Mouse (Mus musculus): Measurements from ENCODE around the gene Fbln5.

Fbln5 gene

GRCm38 (mm10) chr12:101818608-101819370 lies at the start of gene Fbln5:
Gene Fbln5, minus strand, starts transcription at chr12:101819055.
- peak; percentile 26 for DNase-seq

- no peak for DNase-seq
Measured at GRCm38 (mm10) chr12:101862286-101862964, 43.6 kb upstream of the Fbln5 start.

GRCm38 (mm10) chr12:101860256-101860655 lies 41.4 kb upstream of the Fbln5 start:
- no peak for DNase-seq

GRCm38 (mm10) chr12:101858011-101858410 lies 39.2 kb upstream of the Fbln5 start:
- DNase-seq, result no peak

- no peak for DNase-seq
Measured at GRCm38 (mm10) chr12:101854336-101854735, 35.5 kb upstream of the Fbln5 start.

- DNase-seq, result no peak
Measured at GRCm38 (mm10) chr12:101851846-101852564, 33.1 kb upstream of the Fbln5 start.

- DNase-seq, result no peak
Measured at GRCm38 (mm10) chr12:101851314-101851713, 32.5 kb upstream of the Fbln5 start.

- DNase-seq, result no peak
Measured at GRCm38 (mm10) chr12:101836546-101837274, 17.9 kb upstream of the Fbln5 start.

- DNase-seq, result no peak
Measured at GRCm38 (mm10) chr12:101834715-101835114, 15.9 kb upstream of the Fbln5 start.

- DNase-seq, result no peak
Measured at GRCm38 (mm10) chr12:101833776-101834175, 14.9 kb upstream of the Fbln5 start.

GRCm38 (mm10) chr12:101833115-101833506 lies 14.3 kb upstream of the Fbln5 start:
- DNase-seq, result no peak

GRCm38 (mm10) chr12:101832179-101833114 lies 13.6 kb upstream of the Fbln5 start:
- no peak for DNase-seq

- DNase-seq, result no peak
Measured at GRCm38 (mm10) chr12:101831221-101831620, 12.4 kb upstream of the Fbln5 start.

- DNase-seq, result no peak
Measured at GRCm38 (mm10) chr12:101823161-101823560, 4.3 kb upstream of the Fbln5 start.

- DNase-seq, result no peak
Measured at GRCm38 (mm10) chr12:101821596-101821995, 2.7 kb upstream of the Fbln5 start.

GRCm38 (mm10) chr12:101819570-101819969 lies 715 bp upstream of the Fbln5 start:
- DNase-seq, result no peak

GRCm38 (mm10) chr12:101818246-101818607 lies 628 bp downstream of the Fbln5 start:
- no peak for DNase-seq

- DNase-seq, result no peak
Measured at GRCm38 (mm10) chr12:101816810-101817209, 2.0 kb downstream of the Fbln5 start.

GRCm38 (mm10) chr12:101815796-101816195 lies 3.1 kb downstream of the Fbln5 start:
- DNase-seq, result no peak

- no peak for DNase-seq
Measured at GRCm38 (mm10) chr12:101814423-101814822, 4.4 kb downstream of the Fbln5 start.

GRCm38 (mm10) chr12:101811181-101811580 lies 7.7 kb downstream of the Fbln5 start:
- DNase-seq, result no peak

GRCm38 (mm10) chr12:101810515-101810914 lies 8.3 kb downstream of the Fbln5 start:
- no peak for DNase-seq
